Mouse (Mus musculus) ES-E14 (cell line): ENCODE measurements around the gene Cacna1h.

Experiments
- CHD2 ChIP-seq: IDR thresholded peaks from 2 replicates; pipeline ENCODE4 v1.6.1; 2014; ENCODE audit warnings: mild to moderate bottlenecking, low read depth, low read length, inconsistent platforms
- HCFC1 ChIP-seq: IDR thresholded peaks from 2 replicates; pipeline ENCODE4 v1.6.1; 2012; ENCODE audit warnings: low read length, inconsistent platforms, borderline replicate concordance; ENCODE audit not compliant: insufficient read depth
- MAFK ChIP-seq: IDR thresholded peaks from 2 replicates; pipeline ENCODE4 v1.6.1; 2014; ENCODE audit warnings: mild to moderate bottlenecking, low read depth, low read length, inconsistent platforms; ENCODE audit not compliant: insufficient read depth
- ZC3H11A ChIP-seq: IDR thresholded peaks from 2 replicates; pipeline ENCODE4 v1.6.1; 2012; ENCODE audit warnings: low read depth, mild to moderate bottlenecking, inconsistent platforms, low read length, borderline replicate concordance
- ZNF384 ChIP-seq: IDR thresholded peaks from 2 replicates; pipeline ENCODE4 v1.6.1; 2012; ENCODE audit warnings: low read depth, low read length, inconsistent platforms

- TF ChIP-seq HCFC1 (no peak), MAFK (no peak), CHD2 (no peak), ZNF384 (no peak), ZC3H11A (no peak)
Observed at GRCm38 (mm10) chr17:25414209-25414608, 19.4 kb downstream of the Cacna1h start.
